Mouse (Mus musculus) brain, adult 2 months (tissue): ENCODE measurements around the gene Cep152.

Experiments used
- DNase-seq: peaks from one replicate; pipeline ENCODE4 v3.0.0; 2011; ENCODE audit warnings: low read depth, low spot score

Cep152 gene

DNA sequence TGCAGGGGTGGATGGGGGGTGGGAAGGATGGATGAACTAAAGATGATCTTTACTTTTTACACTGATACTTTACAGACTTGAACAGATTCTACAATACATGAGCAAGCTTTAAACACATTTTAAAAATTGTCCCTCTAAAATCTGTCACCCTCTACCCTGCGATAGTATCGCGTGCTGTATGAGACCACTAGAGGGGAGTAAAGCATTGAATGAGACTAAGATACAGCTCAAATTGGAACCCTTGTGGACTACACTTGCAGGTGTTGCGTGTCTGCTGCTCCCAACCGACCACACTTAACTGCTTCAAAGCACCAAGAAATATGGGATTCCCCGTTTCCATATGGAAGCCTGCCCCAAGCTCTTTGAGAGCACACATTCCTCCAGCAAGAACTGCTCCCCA, 69.1 kb downstream of the Cep152 start:
- no peak for DNase-seq

DNA sequence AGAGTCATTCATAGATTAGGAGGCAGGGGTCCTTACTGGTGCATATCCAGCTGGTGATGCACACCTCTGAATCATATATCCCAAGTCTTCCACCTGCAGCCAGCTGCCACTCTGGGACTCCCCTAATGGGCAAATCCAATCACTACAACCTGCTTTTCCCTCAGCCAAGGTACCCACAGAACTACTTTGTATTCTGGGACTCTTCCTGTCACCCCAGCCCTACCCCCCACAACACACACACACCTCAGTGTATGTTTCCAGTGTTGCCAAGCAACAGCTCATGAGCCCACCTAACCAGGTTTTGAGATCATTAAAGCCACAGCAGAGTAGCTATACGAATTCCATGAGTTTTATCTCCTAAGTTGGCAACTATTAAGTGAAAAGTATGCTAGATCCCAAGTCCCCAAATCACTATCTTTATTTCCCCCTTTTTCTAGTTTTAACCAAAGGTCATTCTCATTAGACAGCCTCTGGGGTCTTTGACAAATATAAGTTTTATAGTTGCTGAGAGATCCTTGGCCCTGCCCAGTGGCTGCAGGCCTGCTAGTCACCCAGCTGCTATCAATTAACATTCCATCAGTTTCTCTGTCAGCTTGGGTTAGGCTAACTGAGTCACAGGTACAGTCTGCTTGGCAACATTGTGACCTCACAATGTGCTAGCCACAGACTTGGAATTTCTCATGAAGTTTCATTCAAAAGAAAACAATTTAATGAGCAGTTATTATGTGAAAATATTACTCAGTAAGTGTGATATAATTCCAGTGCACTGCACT, 75.9 kb downstream of the Cep152 start:
- DNase-seq = no peak

DNA sequence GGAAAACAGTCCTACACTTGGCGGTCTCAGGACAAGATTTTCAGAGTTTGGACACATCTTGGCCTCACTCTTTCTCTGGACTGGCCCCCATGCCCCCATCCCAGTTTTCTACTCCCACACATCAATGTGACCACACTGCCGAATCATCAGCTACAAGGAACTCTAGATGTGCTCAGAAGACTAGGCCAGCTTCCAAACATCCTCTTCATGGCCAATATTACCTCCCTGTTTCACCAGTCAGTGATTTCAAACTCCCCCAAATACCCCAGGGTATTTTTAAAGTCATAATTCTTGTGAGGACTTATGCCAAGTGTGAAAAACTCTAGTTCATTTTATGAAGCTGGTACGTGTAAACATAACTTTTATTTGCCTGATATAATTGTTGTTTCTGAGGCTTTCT, 79.9 kb downstream of the Cep152 start:
- DNase-seq = no peak

DNA sequence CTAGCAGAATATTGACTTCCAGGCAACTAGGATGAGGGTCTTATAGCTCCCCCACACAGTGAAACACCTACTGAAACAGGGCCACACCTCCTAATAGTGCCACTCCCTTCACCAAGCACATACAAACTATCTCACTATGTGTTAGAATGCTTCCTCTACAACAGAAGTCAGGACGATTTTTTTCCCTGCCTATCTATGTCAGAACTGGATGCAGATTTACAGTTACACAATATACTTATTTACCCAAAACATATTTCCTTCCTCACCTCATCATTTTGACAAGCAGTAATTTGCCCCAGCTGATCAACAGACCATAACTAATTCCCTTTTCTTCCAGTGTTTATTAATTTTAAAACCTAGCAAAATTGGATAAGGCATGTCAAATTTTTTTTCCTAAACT, 81.3 kb downstream of the Cep152 start:
- no peak for DNase-seq

GRCm38 (mm10) chr2:125541451-125541850, 83.5 kb downstream of the Cep152 start:
- DNase-seq = no peak

- no peak for DNase-seq
These were observed 84.3 kb downstream of the Cep152 start for GRCm38 (mm10) chr2:125540579-125540978.

- DNase-seq = no peak
These were observed 85.3 kb downstream of the Cep152 start for GRCm38 (mm10) chr2:125539640-125540039.

GRCm38 (mm10) chr2:125530665-125531064, 94.2 kb downstream of the Cep152 start:
- DNase-seq = no peak

DNA sequence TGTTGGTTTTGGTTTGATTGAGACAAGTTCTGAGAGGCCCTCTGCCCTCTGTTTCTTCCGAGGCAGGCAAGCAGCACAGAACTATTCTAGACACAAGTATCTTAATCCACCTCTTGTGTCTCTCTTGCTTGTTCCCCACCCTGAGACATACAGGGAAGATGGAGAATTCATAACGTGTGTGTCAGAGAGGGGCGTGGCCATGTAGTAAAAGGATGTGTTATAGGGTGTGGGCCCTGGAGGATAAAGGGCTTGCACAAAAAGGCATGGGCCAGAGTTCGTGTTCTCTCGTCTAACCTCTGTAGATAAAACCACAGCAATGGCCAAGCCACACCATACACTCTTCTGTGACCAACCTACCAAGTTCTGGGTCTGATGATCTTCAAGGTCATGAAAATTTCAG, 98.3 kb downstream of the Cep152 start:
- no peak for DNase-seq

DNA sequence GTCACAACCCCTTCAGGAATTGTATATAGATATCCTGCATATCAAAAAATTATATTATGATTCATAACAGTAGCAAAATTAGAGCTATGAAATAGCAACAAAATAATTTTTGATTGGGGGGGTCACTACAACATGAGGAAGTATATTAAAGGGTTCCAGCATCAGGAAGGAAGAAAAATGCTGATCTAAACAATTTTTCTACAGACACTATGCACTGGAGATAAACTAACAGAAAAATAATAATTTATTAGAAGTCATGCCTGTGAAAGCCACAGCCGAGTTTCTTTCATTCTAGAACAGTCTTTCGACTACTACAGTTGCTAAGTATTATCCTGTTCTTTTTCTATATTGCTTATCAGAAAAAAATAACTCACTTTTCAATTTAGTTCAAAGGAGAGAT, 99.4 kb downstream of the Cep152 start:
- DNase-seq = no peak

DNA sequence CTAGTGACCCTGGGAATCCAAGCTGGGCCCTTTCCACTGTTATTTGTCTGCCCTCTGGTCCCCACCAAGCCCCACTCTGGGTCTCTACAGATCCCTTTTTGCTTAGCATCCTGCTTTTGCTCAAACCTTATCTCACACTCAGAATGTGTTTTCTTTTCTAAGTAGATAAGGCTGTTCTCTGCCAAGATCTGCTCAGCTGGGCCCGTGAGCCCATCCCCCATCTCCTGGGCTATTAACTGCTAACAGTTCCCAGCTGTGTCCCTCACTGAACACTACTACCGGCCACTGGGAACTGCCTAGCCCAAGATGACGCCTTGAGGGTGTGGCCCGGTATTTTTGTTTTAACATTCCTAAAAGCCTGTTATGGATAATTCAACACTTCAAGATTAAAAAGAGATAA, 108.3 kb downstream of the Cep152 start:
- DNase-seq = no peak

- DNase-seq = peak; percentile 23
These were observed 109.4 kb downstream of the Cep152 start for GRCm38 (mm10) chr2:125515291-125516057.

GRCm38 (mm10) chr2:125514391-125514790, 110.5 kb downstream of the Cep152 start:
- no peak for DNase-seq
